Comparison of ENCODE assay signal across 8 mouse cellular contexts in the genomic region with DNA sequence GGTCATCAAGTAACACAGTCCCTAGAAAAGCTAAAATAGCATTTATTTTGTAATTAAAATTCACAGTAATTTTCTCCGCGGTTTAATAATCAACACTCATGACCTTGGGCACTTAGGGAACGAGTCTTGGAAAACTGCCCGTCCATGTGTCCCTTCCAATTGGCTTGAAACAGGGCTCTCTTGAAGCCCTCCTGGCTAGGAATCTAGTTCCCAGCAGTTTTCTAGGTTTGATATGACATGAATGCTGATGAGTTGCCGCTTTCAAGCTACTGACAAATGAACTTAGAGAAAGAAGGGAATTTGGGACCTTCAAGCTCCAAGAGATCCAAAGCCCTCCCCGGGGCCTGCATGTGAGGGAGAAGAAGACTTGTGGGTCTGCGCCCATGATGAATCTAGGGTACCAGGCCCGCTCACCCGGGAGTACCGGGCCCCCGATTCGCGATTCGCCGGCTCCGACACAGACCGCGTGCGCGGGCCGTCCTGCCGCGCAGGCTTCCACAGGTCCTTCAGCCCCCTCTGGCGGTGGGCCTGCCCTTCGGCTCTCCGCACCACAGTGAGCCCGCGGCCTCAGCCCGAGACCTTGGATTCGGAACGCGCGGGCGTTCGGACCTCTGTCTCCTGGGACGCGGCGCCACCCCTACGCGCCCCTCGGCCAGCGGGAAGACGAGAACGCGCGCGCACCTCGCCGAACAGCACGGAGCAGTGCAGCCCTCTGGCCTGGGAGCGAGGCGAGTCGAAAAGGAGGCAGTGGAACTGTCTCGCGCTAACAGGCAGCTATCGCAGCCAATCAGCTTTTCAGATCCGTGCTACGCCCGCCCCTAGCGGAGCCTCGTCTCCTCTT. TPM values are rescaled to one million over a fixed set of nuclear protein-coding genes. Genes with fewer than 3 reads are reported as not detected.
DNase-seq lines count a peak whose midpoint lies in the region; ATAC-seq and TF ChIP-seq lines count a peak whose summit lies in the region.

Pfn4 (plus strand) TSS at position 531 of the 841 bp plus-strand sequence.
Fam228b (minus strand) TSS at position 776 of the 841 bp plus-strand sequence.

- peaks cover 0 to 7% of the 10 kb centered on the region in 2 experiments; a peak in 2 of 4 replicates for H3K36me3 ChIP-seq in MEL (ENCODE audit: control insufficient read depth in 1 of 2, insufficient read depth in 2 of 2, low read length in 2 of 2)
- H3K36me3 ChIP-seq in forebrain, embryonic 16.5 days (ENCODE audit: control insufficient read depth, insufficient read depth): no peaks in the 10 kb centered on the region
- no peaks in the 10 kb centered on the region for H3K36me3 ChIP-seq in liver, postnatal 0 days (replicated peaks; ENCODE audit: insufficient read depth, low read length)
- no peaks in the 10 kb centered on the region for H3K36me3 ChIP-seq in neural tube, embryonic 13.5 days

- peak in 2 of 3 experiments; percentile 75 to 92; a peak in 5 of 6 replicates for TF ChIP-seq CTCF in MEL (IDR thresholded peaks at IDR 0.05 in 2 of 3, conservative IDR thresholded peaks at IDR 0.05 in 1 of 3; ENCODE audit: control insufficient read depth in 1 of 3, insufficient read depth in 1 of 3, low read depth in 2 of 3, low read length in 3 of 3, poor library complexity in 1 of 3, severe bottlenecking in 1 of 3)
- TF ChIP-seq CTCF in liver, postnatal 0 days (IDR thresholded peaks at IDR 0.05; ENCODE audit: low read depth): peak; percentile 97

- TF ChIP-seq POLR2A in MEL (IDR thresholded peaks at IDR 0.05; ENCODE audit: control insufficient read depth in 1 of 2, insufficient read depth in 1 of 2, low read depth in 1 of 2, low read length in 2 of 2, poor library complexity in 1 of 2): peak; percentile 46 to 80; a peak in 3 of 4 replicates

- WGBS in forebrain, embryonic 16.5 days: 1% methylated on average over 61 of the region's 61 CpGs
- WGBS in liver, postnatal 0 days (ENCODE audit: insufficient replicate concordance): 5% methylated on average over 61 of the region's 61 CpGs
- 3% methylated on average over 61 of the region's 61 CpGs for WGBS in neural tube, embryonic 13.5 days

- H3K9me3 ChIP-seq in MEL (replicated peaks; ENCODE audit: insufficient read depth, low read length): no peaks in the 10 kb centered on the region
- no peaks in the 10 kb centered on the region for H3K9me3 ChIP-seq in forebrain, embryonic 16.5 days (ENCODE audit: control insufficient read depth, low read length)
- no peaks in the 10 kb centered on the region for H3K9me3 ChIP-seq in liver, postnatal 0 days (ENCODE audit: low read length)
- H3K9me3 ChIP-seq in neural tube, embryonic 13.5 days: no peaks in the 10 kb centered on the region

- peak within 1 kb of the TSS; percentile 52 for H3K4me2 ChIP-seq in forebrain, embryonic 16.5 days (ENCODE audit: low read length)
- peak within 1 kb of the TSS; percentile 69 for H3K4me2 ChIP-seq in liver, postnatal 0 days (ENCODE audit: low read depth, low read length)
- peak within 1 kb of the TSS; percentile 54 for H3K4me2 ChIP-seq in neural tube, embryonic 13.5 days

- peaks cover 4% of the 10 kb centered on the region; the same call in 1 of the 2 replicates for H3K79me2 ChIP-seq in MEL (ENCODE audit: control insufficient read depth, insufficient read depth, low read length, poor library complexity)

- intact Hi-C loops in heart, postnatal 25 days (cut with DNase I): loop anchor here (5.0 kb wide), 2 partner anchors 149 to 196 kb away; partner anchors contain the start of gene Atad2b

- peak; percentile 93 for DNase-seq in MEL (ENCODE audit: low read depth, low spot score)
- DNase-seq in cerebellum, adult 18-20 months: peak; percentile 98
- peak; percentile 89 for DNase-seq in heart, postnatal 25 days (ENCODE audit: low spot score)
- peak; percentile 97 for DNase-seq in layer of hippocampus, adult 11-12 months (ENCODE audit: low spot score)
- DNase-seq in liver, postnatal 0 days: peak; percentile 93
- DNase-seq in telencephalon, adult 2 months (ENCODE audit: low read depth, low spot score): peak; percentile 83

- peak; percentile 73 for TF ChIP-seq RAD21 in MEL (IDR thresholded peaks at IDR 0.05; ENCODE audit: low read depth, low read length)

- peak within 1 kb of the TSS; percentile 83 to 93 for H3K4me3 ChIP-seq in MEL (ENCODE audit: control insufficient read depth in 1 of 2, insufficient read depth in 1 of 2, low read depth in 2 of 2, low read length in 2 of 2)
- H3K4me3 ChIP-seq in forebrain, embryonic 16.5 days (replicated peaks; ENCODE audit: low read length): peak within 1 kb of the TSS; percentile 81
- H3K4me3 ChIP-seq in liver, postnatal 0 days (ENCODE audit: low read depth, low read length): peak within 1 kb of the TSS; percentile 68
- H3K4me3 ChIP-seq in neural tube, embryonic 13.5 days: peak within 1 kb of the TSS; percentile 61

- H3K27me3 ChIP-seq in MEL (ENCODE audit: control insufficient read depth in 1 of 2, insufficient read depth in 2 of 2, low read length in 2 of 2): no peaks in the 10 kb centered on the region
- H3K27me3 ChIP-seq in forebrain, embryonic 16.5 days (replicated peaks; ENCODE audit: control insufficient read depth, insufficient read depth, low read length): no peaks in the 10 kb centered on the region
- no peaks in the 10 kb centered on the region for H3K27me3 ChIP-seq in liver, postnatal 0 days (ENCODE audit: insufficient read depth, low read length)
- no peaks in the 10 kb centered on the region for H3K27me3 ChIP-seq in neural tube, embryonic 13.5 days

- peaks cover 0 to 3% of the 10 kb centered on the region in 2 experiments; a peak in 3 of 4 replicates for H3K4me1 ChIP-seq in MEL (ENCODE audit: control insufficient read depth in 1 of 2, insufficient read depth in 2 of 2, low read length in 2 of 2)
- H3K4me1 ChIP-seq in forebrain, embryonic 16.5 days (replicated peaks; ENCODE audit: control insufficient read depth, insufficient read depth, low read length): peaks cover 6% of the 10 kb centered on the region
- H3K4me1 ChIP-seq in liver, postnatal 0 days (ENCODE audit: insufficient read depth): peaks cover 5% of the 10 kb centered on the region
- H3K4me1 ChIP-seq in neural tube, embryonic 13.5 days (replicated peaks): peaks cover 4% of the 10 kb centered on the region

- TF ChIP-seq EP300 in MEL (IDR thresholded peaks at IDR 0.05; ENCODE audit: low read depth in 1 of 2, low read length in 2 of 2): no peak
- TF ChIP-seq EP300 in liver, postnatal 0 days (IDR thresholded peaks at IDR 0.05; ENCODE audit: low read depth): no peak

- ATAC-seq in forebrain, embryonic 16.5 days: peak; percentile 99
- peak; percentile 99 for ATAC-seq in liver, postnatal 0 days
- ATAC-seq in neural tube, embryonic 13.5 days (ENCODE audit: low read depth): peak; percentile 100

- H3K27ac ChIP-seq in MEL (ENCODE audit: control insufficient read depth, low read depth, low read length): peak within 1 kb of the TSS; percentile 83
- peak within 1 kb of the TSS; percentile 98 for H3K27ac ChIP-seq in forebrain, embryonic 16.5 days (ENCODE audit: low read length)
- peak within 1 kb of the TSS; percentile 69 for H3K27ac ChIP-seq in liver, postnatal 0 days (ENCODE audit: low read depth)
- H3K27ac ChIP-seq in neural tube, embryonic 13.5 days (replicated peaks): peak within 1 kb of the TSS; percentile 95

- peak within 1 kb of the TSS; percentile 99 for H3K9ac ChIP-seq in MEL (ENCODE audit: control insufficient read depth, low read depth, low read length, poor library complexity, severe bottlenecking)
- peak within 1 kb of the TSS; percentile 94 for H3K9ac ChIP-seq in forebrain, embryonic 16.5 days (replicated peaks; ENCODE audit: low read depth, low read length)
- peak within 1 kb of the TSS; percentile 77 for H3K9ac ChIP-seq in liver, postnatal 0 days (replicated peaks)
- H3K9ac ChIP-seq in neural tube, embryonic 13.5 days: peak within 1 kb of the TSS; percentile 82

TF ChIP-seq in MEL, 35 proteins besides CTCF, POLR2A, EP300 and RAD21 (continues in another document):
- TF ChIP-seq SMC3 (IDR thresholded peaks at IDR 0.05; ENCODE audit: low read depth, low read length): peak; percentile 72
- TF ChIP-seq ZC3H11A (IDR thresholded peaks at IDR 0.05; ENCODE audit: low read depth, low read length): peak; percentile 72
- no peak for TF ChIP-seq BHLHE40 (IDR thresholded peaks at IDR 0.05; ENCODE audit: borderline replicate concordance, low read depth, low read length)
- no peak; the same call in 1 of the 2 replicates for TF ChIP-seq KAT2A (conservative IDR thresholded peaks at IDR 0.05; ENCODE audit: low read depth, low read length)
- peak; percentile 75 for TF ChIP-seq NRF1 (IDR thresholded peaks at IDR 0.05; ENCODE audit: insufficient read depth, low read depth, low read length, poor library complexity, severe bottlenecking)
- peak; percentile 77 for TF ChIP-seq MXI1 (IDR thresholded peaks at IDR 0.05; ENCODE audit: low read depth, low read length)
- TF ChIP-seq MYB (IDR thresholded peaks at IDR 0.05; ENCODE audit: low read depth, low read length): no peak
- TF ChIP-seq TBP (IDR thresholded peaks at IDR 0.05; ENCODE audit: low read depth, low read length): peak; percentile 23; the same call in 1 of the 2 replicates
- no peak for TF ChIP-seq CHD2 (IDR thresholded peaks at IDR 0.05; ENCODE audit: low read length)
- TF ChIP-seq SIN3A (IDR thresholded peaks at IDR 0.05; ENCODE audit: low read length): peak; percentile 69; the same call in 1 of the 2 replicates
- TF ChIP-seq POLR2AphosphoS2 (IDR thresholded peaks at IDR 0.05; ENCODE audit: low read length): peak; percentile 80
- no peak for TF ChIP-seq MEF2A (IDR thresholded peaks at IDR 0.05; ENCODE audit: extremely low read depth, insufficient replicate concordance, low read depth, low read length, poor library complexity, severe bottlenecking)

RNA-seq across cellular contexts. Expression of gene Pfn4, which starts in this region (rescaled TPM):
- total RNA-seq in MEL (2012; rRNA removed): 0.19 and 0.26 TPM in 2 replicates
- under 1 TPM in 1 of 2 experiments, not detected in 1; 0.70 TPM for polyA plus RNA-seq in MEL (2012; ENCODE audit: insufficient read depth in 1 of 2, insufficient read length in 2 of 2, low read depth in 1 of 2, low replicate concordance in 2 of 2, missing spikeins in 1 of 2)
- 11.3 and 12.5 TPM in 2 replicates for polyA plus RNA-seq in forebrain, embryonic 16.5 days (2015; fragmentation: Nextera tagmentation; extraction: Ambion mirVana)
- 1 to 10 TPM; 1.9 to 2.2 TPM for total RNA-seq in heart, postnatal 25 days (2021)
- polyA plus RNA-seq in liver, postnatal 0 days (2015; fragmentation: Nextera tagmentation; extraction: Ambion mirVana): 0.60 and 0.72 TPM in 2 replicates
- polyA plus RNA-seq in neural tube, embryonic 13.5 days (2015; fragmentation: Nextera tagmentation; extraction: Ambion mirVana): 8.4 and 10.8 TPM in 2 replicates

RNA-seq across cellular contexts. Expression of gene Fam228b, which starts in this region (rescaled TPM):
- 4.0 and 4.8 TPM in 2 replicates for total RNA-seq in MEL (2012; rRNA removed)
- polyA plus RNA-seq in MEL (2012; ENCODE audit: insufficient read depth in 1 of 2, insufficient read length in 2 of 2, low read depth in 1 of 2, low replicate concordance in 2 of 2, missing spikeins in 1 of 2): 1 to 10 TPM in 1 of 2 experiments, not detected in 1; 5.3 TPM
- polyA plus RNA-seq in forebrain, embryonic 16.5 days (2015; fragmentation: Nextera tagmentation; extraction: Ambion mirVana): 5.1 and 6.7 TPM in 2 replicates
- 1 to 10 TPM; 2.5 TPM for total RNA-seq in heart, postnatal 25 days (2021)
- 0.44 and 0.68 TPM in 2 replicates for polyA plus RNA-seq in liver, postnatal 0 days (2015; fragmentation: Nextera tagmentation; extraction: Ambion mirVana)
- 3.5 and 4.8 TPM in 2 replicates for polyA plus RNA-seq in neural tube, embryonic 13.5 days (2015; fragmentation: Nextera tagmentation; extraction: Ambion mirVana)

Comparison
In these comparisons a context has a peak if more than half of its experiments do, and no peak if none do; other contexts are left out.
1. Peak in every context shown above with its lines: DNase-seq, ATAC-seq, H3K4me3 ChIP-seq and H3K27ac ChIP-seq.
2. Peak in DNase-seq, ATAC-seq, H3K4me3 ChIP-seq, H3K27ac ChIP-seq, H3K9ac ChIP-seq and H3K4me2 ChIP-seq in liver, postnatal 0 days; RNA of the genes that start here not detected or under 1 TPM.